Mouse (Mus musculus) NIH3T3 (cell line): ENCODE results near the gene Kcnk10.
"Not testable (repeated sequence)": the region's sequence is repeated elsewhere in the genome, so short reads cannot be mapped to it uniquely, and the experiment has no call there.

ENCODE experiments used
- DNase-seq: peaks from one replicate; pipeline ENCODE4 v3.0.0-alpha.2; 2012; ENCODE audit warnings: low read depth

The Kcnk10 gene

DNA sequence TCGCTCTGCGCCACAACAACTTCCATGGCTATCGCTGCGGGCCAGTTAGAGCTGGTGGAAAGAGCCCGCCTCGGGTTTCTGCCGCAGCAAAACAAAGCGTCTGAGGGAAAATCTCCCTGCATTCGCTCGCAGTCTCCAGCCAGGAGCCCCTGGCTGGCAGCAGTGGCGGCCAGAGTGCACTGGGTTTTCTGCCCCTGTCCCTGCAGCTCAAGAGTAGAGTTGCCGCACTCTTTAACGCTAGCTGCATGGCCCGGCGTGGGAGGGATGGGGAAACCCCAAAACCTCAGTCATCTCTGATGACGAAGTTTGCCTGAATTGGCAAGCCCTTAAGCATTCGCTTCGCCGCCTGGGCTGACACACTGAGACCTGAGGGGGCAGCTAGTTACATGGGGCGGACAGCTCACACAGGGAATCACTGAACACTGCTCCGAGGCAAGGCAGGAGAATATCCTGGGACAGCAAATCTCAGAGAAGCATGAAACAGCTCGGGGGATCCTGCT, at the start of gene Kcnk10:
Gene Kcnk10 (minus strand): TSS at position 450 of the 500 bp plus-strand sequence.
- peak; percentile 89 for DNase-seq

DNA sequence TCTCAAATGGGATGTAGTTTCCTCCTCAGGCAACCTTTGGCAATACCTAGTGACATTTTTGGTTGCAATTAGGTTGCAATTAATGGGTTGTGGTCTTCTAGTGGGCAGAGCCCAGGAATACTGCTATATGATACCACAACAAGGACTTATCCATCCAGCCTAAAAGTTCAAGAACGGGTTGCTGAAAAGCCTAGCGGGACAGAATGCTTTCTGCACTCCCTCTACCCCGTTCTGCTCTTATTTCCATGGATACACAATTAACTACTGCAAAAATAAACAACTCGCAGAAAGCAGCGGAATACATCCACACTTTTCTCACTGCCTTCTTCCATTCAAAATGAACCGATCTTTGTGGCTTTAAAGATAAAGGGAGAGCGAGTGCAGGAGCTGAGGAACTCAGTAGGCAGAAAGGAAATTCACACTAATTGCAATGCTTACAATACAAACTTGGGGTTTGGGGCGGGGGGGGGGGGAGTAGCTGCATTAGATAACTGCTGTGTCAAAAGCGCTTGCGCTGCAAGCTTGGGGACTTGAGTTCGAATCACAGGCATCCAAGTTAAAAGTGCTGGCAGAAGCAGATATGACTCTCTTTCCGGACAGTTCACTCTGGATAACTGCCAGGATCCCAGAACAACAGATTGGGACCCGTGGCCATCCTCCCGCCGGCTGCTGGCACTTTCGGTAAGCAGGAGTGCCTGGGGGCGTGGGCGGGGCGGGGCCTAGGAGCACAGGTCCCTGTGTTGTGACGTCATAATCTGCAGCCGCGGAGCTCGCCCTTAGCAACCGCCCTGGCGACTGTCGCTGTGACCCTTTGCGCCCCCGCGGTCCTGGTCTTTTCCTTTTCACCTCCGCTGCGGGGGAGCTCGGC, 49.5 kb upstream of the Kcnk10 start, which contains the start of gene Spata7:
Gene Spata7 (plus strand): TSS at position 766 of the 868 bp plus-strand sequence.
- peak; percentile 94 for DNase-seq

DNA sequence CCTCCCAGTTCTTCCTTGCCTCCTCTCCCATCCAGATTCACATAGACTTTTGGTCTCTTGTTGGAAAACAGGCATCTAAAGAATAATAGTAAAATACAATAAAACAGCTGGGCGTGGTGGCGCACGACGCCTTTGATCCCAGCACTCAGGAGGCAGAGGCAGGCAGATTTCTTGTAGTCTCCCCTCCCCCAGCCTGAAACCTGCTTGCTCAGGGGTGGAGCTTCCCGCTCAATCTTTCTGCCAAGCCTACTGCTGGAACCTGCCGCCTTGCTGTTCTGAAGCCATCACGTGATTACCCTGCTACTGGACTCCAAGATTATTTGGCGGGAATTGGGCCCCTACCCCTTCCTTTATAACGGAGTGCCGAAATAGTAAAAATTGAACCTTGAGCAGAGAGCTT, 45.2 kb upstream of the Kcnk10 start:
- not testable (repeated sequence) for DNase-seq

DNA sequence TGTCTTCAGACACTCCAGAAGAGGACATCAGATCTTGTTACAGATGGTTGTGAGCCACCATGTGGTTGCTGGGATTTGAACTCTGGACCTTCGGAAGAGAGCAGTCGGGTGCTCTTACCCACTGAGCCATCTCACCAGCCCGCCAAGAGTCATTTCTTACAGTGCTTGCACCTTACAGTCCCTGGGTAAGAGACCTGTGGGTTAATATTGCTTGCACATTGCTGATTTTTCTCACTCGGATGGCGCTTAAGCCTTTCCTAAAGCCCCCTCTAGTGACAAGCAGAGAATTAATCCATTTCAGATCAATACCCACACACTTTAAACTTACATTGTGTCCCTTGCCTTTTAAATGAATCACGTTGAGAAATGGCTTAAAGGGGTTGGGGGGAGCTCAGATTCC, 42.8 kb upstream of the Kcnk10 start:
- peak; percentile 70 for DNase-seq

DNA sequence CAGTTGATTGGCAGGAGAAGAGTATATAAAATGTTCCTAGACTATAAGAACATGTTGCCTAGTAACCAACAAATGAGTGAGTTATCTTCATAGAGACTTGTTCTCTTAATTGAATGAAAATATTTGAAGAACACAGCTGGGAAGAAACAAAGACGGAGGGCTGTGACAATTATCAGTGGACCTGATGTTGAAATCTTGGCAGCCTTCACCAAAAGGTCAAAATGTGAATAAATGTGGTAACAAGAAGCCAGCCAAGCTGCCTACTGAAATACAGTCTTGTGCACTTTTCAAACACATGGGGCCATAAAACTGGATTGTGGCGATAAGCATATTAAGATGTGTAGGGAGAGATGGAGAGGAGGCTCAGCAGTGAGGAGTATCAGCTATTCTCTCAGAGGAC, 41.4 kb upstream of the Kcnk10 start:
- DNase-seq: peak; percentile 20

DNA sequence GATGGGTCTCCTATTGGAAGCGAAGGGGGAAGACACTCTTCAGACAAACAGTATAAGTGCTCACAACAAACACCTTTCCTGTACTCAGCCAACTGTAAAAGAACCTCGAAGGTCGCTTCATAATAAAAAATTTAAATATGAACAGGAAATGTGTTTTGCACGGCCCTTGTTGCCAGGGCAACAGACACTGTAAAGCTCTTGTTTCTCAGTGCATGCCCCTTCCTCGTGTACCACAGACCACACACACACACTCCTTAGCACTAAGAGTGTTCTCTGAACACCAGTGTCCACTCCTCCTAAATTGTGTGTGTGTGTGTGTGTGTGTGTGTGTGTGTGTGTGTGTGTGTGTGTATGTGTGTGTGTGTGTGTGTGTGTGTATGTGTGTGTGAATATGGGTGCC, 37.6 kb upstream of the Kcnk10 start:
- DNase-seq: no peak

DNA sequence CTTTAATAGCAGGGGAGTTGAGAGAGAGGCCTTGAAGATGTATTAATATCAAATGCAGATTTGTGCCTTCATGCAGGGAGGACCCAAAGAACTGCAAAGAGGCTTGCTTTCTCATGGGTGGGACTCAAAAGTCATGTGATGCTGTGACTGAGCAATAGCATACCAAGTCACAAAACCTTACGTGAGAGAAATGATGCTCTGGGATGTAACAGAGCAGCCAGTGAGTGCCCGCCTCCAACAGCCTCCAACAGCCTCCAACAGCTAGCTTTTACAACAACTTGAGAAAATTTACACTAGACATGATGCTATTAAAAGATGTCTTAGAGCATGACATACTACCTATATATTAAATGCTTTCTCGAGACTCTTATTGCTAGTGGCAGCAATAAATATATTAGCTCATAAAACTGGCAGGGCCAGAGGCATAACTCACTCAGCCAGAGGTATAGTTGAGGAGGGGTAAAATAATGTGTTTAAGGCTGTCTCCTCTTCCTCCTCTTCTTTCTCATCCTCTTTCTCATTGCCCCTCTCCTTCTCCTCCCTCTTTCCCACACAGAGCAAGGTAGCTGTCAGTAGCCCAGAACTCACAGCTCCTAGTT, 36.9 kb upstream of the Kcnk10 start:
- DNase-seq: no peak

DNA sequence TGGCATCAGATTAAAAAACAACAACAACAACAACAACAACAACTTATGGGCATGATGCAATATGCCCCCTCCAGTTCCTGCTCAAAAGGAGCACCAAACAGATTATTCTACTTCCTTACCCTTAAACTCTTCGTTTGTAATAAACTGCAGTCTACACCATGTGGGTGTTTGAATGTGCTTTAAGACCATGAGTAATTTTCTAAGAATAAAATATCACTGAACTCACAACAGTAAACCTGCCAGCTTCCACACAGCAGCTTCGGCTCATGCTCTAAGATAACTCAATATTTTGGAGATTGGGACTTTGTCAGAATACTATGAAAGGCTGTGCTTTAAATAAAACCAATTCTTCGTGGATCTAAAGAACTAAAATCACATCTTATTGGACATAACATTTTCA, 32.2 kb upstream of the Kcnk10 start:
- DNase-seq: no peak

DNA sequence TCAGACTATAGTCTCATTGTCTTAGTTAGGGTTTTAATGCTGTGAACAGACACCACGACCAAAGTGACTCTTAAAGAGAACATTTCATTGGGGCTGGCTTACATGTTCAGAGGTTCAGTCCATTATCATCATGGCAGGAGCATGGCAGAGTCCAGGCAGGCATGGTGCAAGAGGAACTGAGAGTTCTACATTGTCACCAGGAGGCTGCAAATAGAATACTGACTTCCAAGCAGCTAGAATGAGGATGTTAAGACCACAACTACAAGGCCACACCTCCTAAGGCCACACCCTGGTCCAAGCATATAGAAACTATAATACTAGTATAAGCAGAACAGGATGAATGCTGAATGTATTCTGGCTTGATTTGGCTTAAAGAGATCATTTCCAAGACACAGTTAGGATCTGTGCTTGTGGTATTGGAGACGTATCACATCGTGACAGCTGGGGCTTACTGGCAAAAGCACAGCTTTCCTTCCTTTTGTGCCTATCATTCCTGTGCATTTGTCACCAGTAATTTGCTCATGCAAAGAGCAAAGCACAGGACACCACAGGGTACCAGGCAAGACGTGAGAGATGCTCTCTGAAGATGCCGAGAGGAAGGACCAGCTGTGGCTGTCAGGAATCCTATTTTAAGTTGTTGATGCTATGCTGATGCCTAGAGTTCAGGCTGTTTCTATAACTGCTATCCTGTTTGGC, 28.6 kb upstream of the Kcnk10 start:
- no peak for DNase-seq

DNA sequence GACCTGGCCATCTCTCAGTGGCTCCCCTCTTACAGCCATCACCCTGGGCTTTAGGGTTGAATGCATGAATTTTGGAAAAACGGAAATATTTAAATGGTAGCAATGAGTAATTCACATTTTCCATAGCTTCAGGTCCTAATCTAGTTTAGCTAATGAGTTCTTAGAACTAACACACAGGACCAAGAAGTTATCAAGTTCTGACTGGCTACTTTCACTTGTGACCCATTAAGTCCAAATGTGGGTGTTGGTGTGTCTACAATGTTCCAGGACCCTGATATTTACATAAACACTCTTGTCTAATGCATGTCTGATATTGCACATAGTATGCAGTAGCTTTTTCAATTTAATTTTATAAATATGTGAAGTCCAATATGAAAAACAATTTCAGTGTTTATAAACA, 27.2 kb upstream of the Kcnk10 start:
- DNase-seq: no peak

DNA sequence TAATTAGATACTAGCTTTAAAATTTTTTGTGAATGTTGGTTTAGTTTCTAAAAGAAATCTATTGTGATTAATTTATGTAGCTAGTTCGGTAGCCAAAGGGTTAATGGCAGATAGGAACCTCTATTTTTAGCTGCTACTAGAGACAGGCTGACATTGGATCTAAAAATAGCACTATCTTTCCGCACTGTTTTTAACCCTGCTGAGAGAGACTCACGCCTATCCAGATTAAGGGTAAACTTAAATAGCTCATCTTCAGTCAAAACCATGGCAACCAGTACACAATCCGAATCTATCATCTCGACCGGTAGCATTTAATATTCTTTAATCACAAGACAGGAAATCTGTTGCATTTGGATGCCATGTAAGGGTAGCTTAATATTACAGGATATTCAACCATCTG, 24.0 kb upstream of the Kcnk10 start:
- DNase-seq: peak; percentile 4

DNA sequence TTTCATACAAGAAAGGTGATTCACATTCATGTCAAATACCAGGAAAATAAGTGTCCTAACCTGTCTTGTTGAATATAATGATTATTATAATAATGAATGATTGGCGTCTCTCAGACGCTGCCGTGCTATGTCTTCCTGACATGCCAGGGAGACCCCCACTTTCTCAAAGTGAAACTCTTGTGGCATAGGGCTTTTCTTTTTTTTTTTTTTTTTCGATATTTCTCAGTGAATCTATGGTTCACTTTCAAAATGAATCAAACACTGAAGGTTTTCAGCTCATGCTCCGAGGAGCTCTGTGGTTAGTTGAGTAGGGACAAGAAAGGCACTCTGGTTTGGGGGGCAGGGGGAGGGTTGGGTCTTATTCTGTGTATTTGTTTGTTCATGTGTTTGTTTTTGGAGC, 22.8 kb upstream of the Kcnk10 start:
- DNase-seq: no peak

DNA sequence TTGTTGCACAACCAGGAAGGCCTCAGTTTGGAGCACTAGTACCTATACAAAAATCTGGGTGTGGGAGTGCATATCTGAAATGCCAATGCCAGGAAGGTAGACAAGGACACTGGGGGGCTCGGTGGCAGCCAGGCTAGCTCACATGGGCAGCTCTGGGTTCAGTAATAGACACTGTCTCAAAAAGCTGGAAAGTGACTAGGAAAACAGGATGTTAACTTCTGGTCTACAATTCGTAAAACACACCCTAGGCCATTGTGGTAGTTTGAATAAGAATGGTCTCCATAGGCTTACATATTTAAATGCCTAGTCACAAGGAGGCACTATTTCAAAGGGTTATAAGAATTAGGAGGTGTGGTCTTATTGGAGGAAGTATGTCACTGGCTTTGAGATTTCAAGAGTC, 12.9 kb upstream of the Kcnk10 start:
- DNase-seq: peak; percentile 9

DNA sequence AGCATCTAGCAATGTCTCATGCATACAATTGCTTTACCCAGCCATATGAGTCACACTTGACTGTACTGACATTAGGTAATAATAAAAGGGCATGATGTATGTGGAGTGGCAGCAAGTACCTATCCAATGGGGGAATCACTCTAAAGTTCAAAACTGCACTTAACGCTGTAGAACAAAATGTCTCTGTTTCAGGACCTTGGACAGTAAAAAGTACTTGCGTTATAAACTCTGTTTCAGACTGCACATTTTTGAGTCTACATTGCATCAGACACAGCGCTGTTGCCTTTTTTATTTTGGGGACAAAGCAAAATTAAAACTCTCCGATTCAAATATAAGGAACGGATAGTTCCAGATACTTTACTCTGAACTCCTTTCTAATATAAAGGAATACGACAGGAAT, 10.5 kb upstream of the Kcnk10 start:
- DNase-seq: peak; percentile 92

DNA sequence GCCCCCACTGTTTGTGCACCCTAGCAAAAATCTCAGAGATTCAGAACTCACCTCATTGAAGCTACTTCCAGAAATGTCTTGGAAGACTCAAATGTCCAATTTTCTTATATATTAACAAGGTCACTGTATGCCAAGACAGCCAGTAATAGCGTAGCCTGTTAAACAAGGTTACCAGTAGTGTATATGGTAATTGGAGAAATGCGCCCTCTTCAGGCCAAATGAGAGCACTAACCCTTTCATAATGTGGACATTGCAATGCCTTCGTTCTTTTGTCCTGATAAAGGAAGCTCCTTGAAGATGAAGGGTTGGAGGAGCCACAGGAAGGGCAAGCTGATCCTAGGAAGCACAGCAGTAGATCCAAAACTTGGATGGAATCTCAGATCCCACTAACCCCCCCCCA, 7.2 kb upstream of the Kcnk10 start:
- no peak for DNase-seq

DNA sequence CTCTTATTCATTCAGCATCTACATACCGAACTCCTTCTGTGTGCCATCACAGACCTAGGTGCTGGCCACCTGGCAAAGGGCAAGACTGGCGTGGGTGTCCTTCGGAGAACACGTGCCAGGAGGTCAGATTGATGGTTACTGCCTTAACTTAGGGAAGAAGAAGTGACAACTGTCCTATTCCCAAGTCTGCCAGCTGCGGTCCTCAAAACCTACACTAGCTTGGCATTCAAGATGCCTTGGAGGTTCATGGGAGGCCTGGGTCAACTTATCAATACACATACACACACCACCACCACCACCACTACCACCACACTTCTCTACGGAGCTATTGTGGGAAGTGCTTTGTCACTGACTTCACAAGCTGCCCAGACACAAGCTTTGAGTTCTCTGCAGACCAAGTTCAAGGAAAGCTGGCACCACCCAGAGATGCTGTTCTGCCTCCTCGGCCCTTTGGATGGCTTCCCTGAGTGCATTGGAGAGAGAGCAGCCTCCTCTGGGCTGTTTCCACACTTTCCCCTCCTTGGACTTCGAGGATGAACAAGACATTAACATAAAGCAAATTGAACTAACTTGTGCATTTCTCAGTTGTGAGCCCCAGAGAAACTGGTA, 2.1 kb downstream of the Kcnk10 start:
- DNase-seq: peak; percentile 46

DNA sequence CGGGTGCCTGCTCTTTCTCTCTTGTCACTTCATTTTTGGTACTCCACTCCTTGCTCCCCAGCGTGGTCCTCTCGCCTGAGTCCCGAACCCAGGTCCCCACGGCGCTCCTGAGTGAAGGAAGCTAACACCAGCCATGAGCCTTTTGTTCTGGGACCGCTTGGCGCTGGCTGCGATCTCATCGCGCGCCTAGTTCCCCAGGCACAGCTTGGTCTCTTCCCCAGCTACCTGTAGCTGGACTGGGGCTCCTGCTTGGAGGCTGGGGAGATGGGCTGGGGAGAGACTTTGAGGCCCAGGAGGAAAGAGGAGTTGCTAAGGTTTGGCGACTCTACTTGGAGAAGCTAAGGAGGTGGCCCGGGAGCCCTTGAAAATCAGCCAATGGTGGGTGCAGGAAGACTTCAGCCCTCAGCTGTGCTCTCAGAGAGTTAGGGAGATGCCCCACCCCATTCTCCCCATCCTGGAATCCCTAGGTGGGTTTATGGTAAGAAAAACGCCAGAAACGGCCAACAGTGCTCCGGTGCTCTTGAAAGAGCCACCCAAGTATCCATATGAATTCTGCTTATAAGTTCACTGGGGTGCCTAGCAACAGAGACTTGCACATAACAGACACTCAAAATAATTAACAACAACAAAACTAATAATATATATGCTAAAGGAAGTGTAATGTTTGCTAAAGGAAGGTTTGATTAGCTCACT, 2.8 kb downstream of the Kcnk10 start:
- no peak for DNase-seq

DNA sequence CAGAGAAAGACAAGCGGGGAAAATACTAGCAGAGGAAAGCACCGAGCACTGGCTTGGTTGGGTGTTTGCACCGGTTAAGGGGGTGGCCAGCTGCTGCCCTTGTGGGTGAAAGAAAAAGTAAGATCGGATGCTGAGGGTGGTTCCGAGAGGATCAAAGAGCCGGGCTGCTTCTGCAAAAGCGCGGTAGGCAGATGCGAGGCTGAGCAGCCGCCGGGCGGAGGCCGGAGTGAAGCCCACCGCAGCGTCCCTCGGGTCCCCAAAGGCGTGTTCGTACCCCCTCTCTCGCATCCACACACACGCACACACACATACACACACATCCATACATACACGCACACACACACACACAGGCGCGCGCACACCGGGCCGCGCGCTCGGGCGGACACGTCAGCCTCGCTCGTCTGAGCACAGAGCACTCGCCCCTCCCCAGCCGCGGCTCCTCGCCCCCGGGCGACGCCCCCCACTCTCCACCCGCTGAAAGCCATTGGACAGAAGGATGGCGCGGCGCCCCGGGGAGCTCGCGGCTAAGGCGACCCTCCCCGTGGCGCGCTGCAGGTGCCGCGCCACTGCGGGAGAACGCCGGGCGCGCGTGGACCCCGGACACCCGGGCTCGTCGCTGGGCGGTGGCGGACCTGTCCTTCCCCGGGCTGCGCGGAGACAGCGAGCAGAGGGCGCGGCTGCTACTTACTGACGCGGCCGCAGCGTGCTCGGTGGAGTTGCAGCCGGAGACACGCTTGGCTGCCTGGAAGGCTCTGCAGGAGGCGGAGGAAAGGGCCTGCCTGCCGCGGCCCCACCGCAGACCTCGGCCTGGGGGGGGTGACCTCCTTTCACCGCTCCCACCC, 3.5 kb downstream of the Kcnk10 start:
- peak; percentile 68 for DNase-seq

DNA sequence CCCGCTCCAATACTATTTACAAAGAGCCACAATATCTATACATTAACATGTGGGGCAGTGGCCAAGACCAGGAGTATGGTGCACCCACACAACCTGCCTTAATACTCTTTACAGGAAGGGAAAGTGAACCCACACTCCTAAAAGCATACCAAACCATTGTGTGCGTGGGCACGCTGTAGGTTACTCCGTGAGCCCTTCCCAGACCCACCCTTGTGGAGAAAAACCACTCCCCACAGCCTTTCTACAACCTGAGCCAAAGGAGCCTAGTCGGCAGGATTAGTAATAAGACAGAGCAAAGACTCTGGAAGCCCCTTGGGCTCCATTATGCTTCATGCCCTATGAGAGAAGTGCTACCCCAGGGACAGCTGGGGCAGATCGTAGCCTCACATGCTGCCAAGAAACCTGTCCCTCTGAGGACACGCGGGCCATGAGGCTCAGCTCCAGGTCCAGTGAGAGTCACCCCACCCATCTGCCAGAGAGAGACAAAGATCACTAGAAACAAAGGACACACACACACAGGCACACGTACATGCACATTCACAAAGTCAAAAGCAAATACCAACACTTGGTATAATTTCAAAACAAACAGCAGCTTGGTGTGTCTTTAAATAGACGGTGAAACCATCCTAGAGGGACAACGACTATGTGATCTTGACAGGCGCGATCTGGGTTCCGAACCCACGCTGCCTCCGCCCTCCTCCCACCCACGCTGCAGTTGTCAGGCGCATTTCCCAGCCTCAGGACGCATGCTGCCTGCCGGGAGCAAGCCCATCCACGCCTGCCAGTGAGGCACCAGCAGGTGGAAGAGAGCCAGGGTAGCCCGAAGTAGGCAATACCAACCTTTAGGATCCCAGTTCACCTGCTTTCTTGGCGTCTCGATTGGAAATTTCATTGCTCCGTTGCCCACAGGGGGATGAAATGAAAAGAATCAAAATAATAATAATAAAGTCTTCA, 4.5 kb downstream of the Kcnk10 start:
- no peak for DNase-seq
